Mouse (Mus musculus) 3T3-L1 (cell line): ENCODE data around the gene Hipk1.
"Not testable (repeated sequence)": the region's sequence is repeated elsewhere in the genome, so short reads cannot be mapped to it uniquely, and the experiment has no call there.

Experiments used
- DNase-seq: peaks from one replicate; pipeline ENCODE4 v3.0.0-alpha.2; 2015; ENCODE audit warnings: low read depth, low spot score

Gene Hipk1

GRCm38 (mm10) chr3:103791230-103792110 lies at the start of gene Hipk1:
Gene Hipk1 (minus strand): TSS chr3:103791563.
- peak; percentile 88 for DNase-seq

GRCm38 (mm10) chr3:103840946-103841345 lies 49.6 kb upstream of the Hipk1 start:
- not testable (repeated sequence) for DNase-seq

- DNase-seq: not testable (repeated sequence)
Observed at GRCm38 (mm10) chr3:103840195-103840594, 48.8 kb upstream of the Hipk1 start.

- no peak for DNase-seq
Observed at GRCm38 (mm10) chr3:103839711-103840110, 48.3 kb upstream of the Hipk1 start.

GRCm38 (mm10) chr3:103836453-103836852 lies 45.1 kb upstream of the Hipk1 start:
- DNase-seq: no peak

GRCm38 (mm10) chr3:103835951-103836310 lies 44.6 kb upstream of the Hipk1 start:
- no peak for DNase-seq

GRCm38 (mm10) chr3:103835272-103835950 lies 44.0 kb upstream of the Hipk1 start:
- DNase-seq: peak; percentile 58

- DNase-seq: no peak
Observed at GRCm38 (mm10) chr3:103834001-103834400, 42.6 kb upstream of the Hipk1 start.

GRCm38 (mm10) chr3:103832426-103832825 lies 41.1 kb upstream of the Hipk1 start, which contains the start of gene Bcl2l15:
Gene Bcl2l15 (plus strand): TSS chr3:103832601.
- DNase-seq: no peak

GRCm38 (mm10) chr3:103831146-103831545 lies 39.8 kb upstream of the Hipk1 start:
- DNase-seq: no peak

- DNase-seq: peak; percentile 91
Observed at GRCm38 (mm10) chr3:103830681-103831080, 39.3 kb upstream of the Hipk1 start.

- DNase-seq: no peak
Observed at GRCm38 (mm10) chr3:103829036-103829435, 37.7 kb upstream of the Hipk1 start.

- DNase-seq: no peak
Observed at GRCm38 (mm10) chr3:103827548-103827947, 36.2 kb upstream of the Hipk1 start.

- no peak for DNase-seq
Observed at GRCm38 (mm10) chr3:103810967-103811366, 19.6 kb upstream of the Hipk1 start.

GRCm38 (mm10) chr3:103809799-103810150 lies 18.4 kb upstream of the Hipk1 start:
- DNase-seq: no peak

- peak; percentile 93 for DNase-seq
Observed at GRCm38 (mm10) chr3:103808891-103809798, 17.8 kb upstream of the Hipk1 start, which contains the start of the genes Dclre1b, Ap4b1 and Gm43064. Gene Dclre1b (minus strand): TSS chr3:103809444. Gene Ap4b1 (plus strand): TSS chr3:103809520. Gene Gm43064 (plus strand): TSS chr3:103809573.

- no peak for DNase-seq
Observed at GRCm38 (mm10) chr3:103805671-103806070, 14.3 kb upstream of the Hipk1 start.

GRCm38 (mm10) chr3:103802861-103803260 lies 11.5 kb upstream of the Hipk1 start:
- no peak for DNase-seq

GRCm38 (mm10) chr3:103801631-103802531 lies 10.5 kb upstream of the Hipk1 start:
- DNase-seq: peak; percentile 24

GRCm38 (mm10) chr3:103799507-103799906 lies 8.1 kb upstream of the Hipk1 start:
- no peak for DNase-seq
